Mouse (Mus musculus) limb, embryonic 10.5 days (tissue): ENCODE data around the gene Cfap36. TPM values are rescaled to one million over a fixed set of nuclear protein-coding genes. Genes with fewer than 3 reads are reported as not detected.
A peak's percentile ranks its signal among the peaks of the same experiment; 100 is the strongest.

Experiments
- DNase-seq: peaks from one replicate; pipeline ENCODE4 v3.0.0-alpha.2; 2017; ENCODE audit warnings: low spot score
- H3K27ac ChIP-seq: fragments of 300-500 bp; sonication (generic); 2 replicates; pipeline ENCODE4 v1.5.1; 2016; ENCODE audit warnings: mild to moderate bottlenecking
- H3K27me3 ChIP-seq: fragments of 300-500 bp; sonication (generic); 2 replicates; pipeline ENCODE4 v1.6.1; 2016; ENCODE audit warnings: low read depth, mild to moderate bottlenecking; ENCODE audit not compliant: poor library complexity, severe bottlenecking
- H3K36me3 ChIP-seq: fragments of 300-500 bp; sonication (generic); 2 replicates; pipeline ENCODE4 v1.6.1; 2016; ENCODE audit warnings: mild to moderate bottlenecking, moderate library complexity
- H3K4me1 ChIP-seq: fragments of 300-500 bp; sonication (generic); 2 replicates; pipeline ENCODE4 v1.6.1; 2016
- H3K4me3 ChIP-seq: fragments of 300-500 bp; sonication (generic); 2 replicates; pipeline ENCODE4 v1.5.1; 2016; ENCODE audit warnings: mild to moderate bottlenecking, moderate library complexity
- H3K9me3 ChIP-seq: fragments of 300-500 bp; sonication (generic); replicated peaks from 2 replicates; pipeline ENCODE4 v1.6.1; 2016; ENCODE audit warnings: mild to moderate bottlenecking
- WGBS: fragments of 180-500 bp; shearing (Covaris S2); methylation state at CpG from one replicate; pipeline ENCODE4 v1.1.7; 2016; 5-methylcytosine and 5-hydroxymethylcytosine counted together
- polyA plus RNA-seq: library from polyadenylated mRNA; unstranded; fragments of >200 nt; fragmentation: Nextera tagmentation; extraction: Ambion mirVana; gene quantifications from 2 replicates; pipeline ENCODE4 v1.2.1, GENCODE M21; 2016

Gene Cfap36
- polyA plus RNA-seq, result 48.0 and 51.4 TPM in 2 replicates

DNA sequence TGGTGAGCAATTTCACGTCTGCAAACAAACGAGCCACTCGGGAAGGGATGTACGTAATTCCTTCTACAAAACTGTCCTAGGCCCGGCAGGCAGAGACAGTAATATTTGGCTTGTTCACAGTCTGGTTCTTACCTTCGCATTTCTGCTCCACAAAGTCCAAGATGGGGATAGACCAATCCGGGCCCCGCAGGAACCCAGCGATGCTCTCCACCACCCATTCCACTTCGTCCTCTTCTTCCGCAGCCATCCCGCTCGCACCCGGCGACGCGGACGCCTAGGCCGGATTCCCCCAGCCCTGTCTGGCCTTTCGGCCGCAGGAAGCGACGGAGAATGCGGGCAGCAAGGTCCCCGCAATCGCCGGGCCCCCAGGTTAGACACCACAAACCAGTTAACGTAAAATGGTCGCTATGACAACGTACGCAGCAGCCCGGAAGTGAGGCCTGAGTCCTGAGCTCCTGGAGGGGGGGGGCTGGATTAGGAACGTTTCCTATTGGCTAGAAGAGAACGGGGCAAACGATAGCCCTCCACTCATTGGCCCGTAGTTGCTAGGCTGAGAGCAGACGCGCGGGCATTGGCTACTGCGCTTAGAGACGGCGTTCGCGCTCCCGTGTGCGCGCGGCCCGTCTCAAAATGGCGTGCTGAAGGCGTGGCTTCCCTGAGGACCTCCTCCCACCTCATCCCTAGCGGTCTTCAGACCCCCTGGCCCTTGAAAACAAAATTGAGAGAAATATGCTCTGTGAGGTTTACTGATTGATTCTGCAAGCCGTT, at the start of gene Cfap36:
Cfap36 (minus strand) TSS at position 527 of the 768 bp plus-strand sequence.
- Histone ChIP-seq H3K36me3 (peaks cover 15% of the 10 kb centered on the region), H3K4me3 (peak within 1 kb of the TSS; percentile 75), H3K27ac (peak within 1 kb of the TSS; percentile 82), H3K9me3 (no peaks in the 10 kb centered on the region), H3K27me3 (no peaks in the 10 kb centered on the region), H3K4me1 (peaks cover 17% of the 10 kb centered on the region)
- under 1% methylated on average over 53 of the region's 53 CpGs for WGBS
- DNase-seq, result peak; percentile 90

GRCm38 (mm10) chr11:29287305-29287704, 40.1 kb upstream of the Cfap36 start:
- H3K4me1 ChIP-seq, result no peaks in the 10 kb centered on the region
- no peaks in the 10 kb centered on the region for H3K9me3 ChIP-seq
- H3K27ac ChIP-seq, result no peak overlapping the region
- no peaks in the 10 kb centered on the region for H3K36me3 ChIP-seq
- no peak overlapping the region for H3K4me3 ChIP-seq
- no peak for DNase-seq
- no peaks in the 10 kb centered on the region for H3K27me3 ChIP-seq

DNA sequence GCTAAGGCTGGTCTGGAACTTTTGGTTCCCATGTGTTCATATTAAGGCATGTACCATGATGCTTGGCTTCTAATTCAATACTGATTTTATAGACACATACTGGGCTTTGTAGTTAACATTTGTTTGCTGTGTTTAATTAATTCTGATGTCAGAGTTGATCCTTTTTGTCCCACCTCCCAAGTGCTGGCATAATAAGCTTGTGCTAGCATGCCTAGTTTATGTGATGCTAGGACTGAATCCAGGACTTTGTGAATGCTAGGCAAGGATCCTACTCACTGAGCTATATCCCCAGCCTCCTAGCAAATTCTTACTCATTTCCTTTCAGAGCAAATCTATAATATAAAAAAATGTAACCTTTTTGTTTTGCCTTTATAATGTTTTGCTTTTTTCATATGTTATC, 38.8 kb upstream of the Cfap36 start:
- H3K36me3 ChIP-seq, result no peaks in the 10 kb centered on the region
- H3K9me3 ChIP-seq, result no peaks in the 10 kb centered on the region
- H3K4me1 ChIP-seq, result no peaks in the 10 kb centered on the region
- no peak overlapping the region for H3K4me3 ChIP-seq
- H3K27me3 ChIP-seq, result no peaks in the 10 kb centered on the region
- no peak for DNase-seq
- no peak overlapping the region for H3K27ac ChIP-seq

GRCm38 (mm10) chr11:29274758-29275157, 27.5 kb upstream of the Cfap36 start:
- Histone ChIP-seq H3K4me3 (no peak overlapping the region), H3K4me1 (no peaks in the 10 kb centered on the region), H3K27ac (no peak overlapping the region), H3K9me3 (no peaks in the 10 kb centered on the region), H3K27me3 (no peaks in the 10 kb centered on the region), H3K36me3 (no peaks in the 10 kb centered on the region)
- 84% methylated on average over 3 of the region's 3 CpGs for WGBS
- DNase-seq, result no peak

DNA sequence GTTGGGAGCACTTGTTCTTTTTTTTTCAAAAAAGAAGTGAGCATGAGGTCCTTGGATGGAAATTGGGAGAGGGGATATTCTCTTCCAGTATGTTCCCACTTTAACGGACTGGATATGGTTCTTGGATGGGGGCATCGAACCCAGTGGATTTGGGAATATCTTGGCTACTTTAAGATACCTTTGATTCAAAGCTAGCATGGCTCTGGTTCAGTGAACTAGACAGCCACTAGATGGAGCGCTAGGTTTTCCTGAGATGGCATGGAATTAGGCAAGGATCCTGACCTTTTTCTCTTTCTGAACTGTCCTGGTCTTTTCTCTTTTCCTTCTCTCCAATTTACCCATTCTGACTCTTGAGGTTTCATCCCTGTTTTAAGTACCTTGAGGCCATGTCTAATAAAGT, 20.6 kb upstream of the Cfap36 start:
- no peaks in the 10 kb centered on the region for H3K36me3 ChIP-seq
- no peaks in the 10 kb centered on the region for H3K4me1 ChIP-seq
- 41% methylated on average over 3 of the region's 3 CpGs for WGBS
- H3K9me3 ChIP-seq, result no peaks in the 10 kb centered on the region
- no peak overlapping the region for H3K4me3 ChIP-seq
- H3K27ac ChIP-seq, result no peak overlapping the region
- H3K27me3 ChIP-seq, result no peaks in the 10 kb centered on the region
- DNase-seq, result peak; percentile 35

DNA sequence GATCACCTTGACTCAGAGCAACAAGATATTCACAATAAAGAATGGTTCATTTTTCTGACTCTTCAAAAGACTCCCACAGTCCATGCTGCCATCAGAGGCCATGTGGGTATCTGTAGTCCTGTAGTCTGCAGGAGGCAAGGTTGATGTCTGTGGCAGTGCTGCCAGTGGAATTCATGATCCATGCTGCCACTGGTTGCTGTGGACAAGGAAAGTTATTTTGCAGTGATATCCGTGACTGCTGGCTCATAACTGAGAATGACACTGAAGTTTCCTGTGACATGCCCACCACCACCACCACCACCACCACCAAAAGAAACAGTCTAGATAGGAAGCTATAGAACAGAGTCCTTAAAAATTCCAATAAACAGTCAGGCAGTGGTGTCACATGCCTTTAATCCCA, 7.4 kb upstream of the Cfap36 start:
- no peaks in the 10 kb centered on the region for H3K9me3 ChIP-seq
- H3K27ac ChIP-seq, result no peak overlapping the region
- H3K4me3 ChIP-seq, result no peak overlapping the region
- H3K4me1 ChIP-seq, result no peaks in the 10 kb centered on the region
- H3K36me3 ChIP-seq, result no peaks in the 10 kb centered on the region
- no peak for DNase-seq
- WGBS, result 89% methylated on average over 1 of the region's 1 CpGs
- no peaks in the 10 kb centered on the region for H3K27me3 ChIP-seq

DNA sequence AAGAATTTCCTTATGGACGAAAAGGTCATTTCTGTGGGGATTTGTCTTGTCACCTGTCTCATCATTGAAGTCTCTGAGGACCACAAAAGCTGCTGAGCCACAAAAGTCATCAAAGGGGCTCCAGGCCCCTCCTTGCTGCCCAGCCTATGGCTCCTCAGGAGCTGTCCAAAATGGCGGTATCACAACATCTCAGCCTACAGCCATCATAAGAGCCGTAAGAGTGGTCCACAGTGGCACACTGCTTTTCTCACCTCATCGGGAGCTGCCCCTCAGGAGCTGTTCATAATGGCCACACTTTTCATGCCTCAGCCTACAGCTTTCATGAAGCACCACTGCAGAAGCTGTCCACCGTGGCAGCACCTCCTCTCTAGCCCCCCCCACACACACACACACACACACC, 1.2 kb upstream of the Cfap36 start:
- Histone ChIP-seq H3K4me3 (no peak overlapping the region), H3K36me3 (peaks cover 2% of the 10 kb centered on the region), H3K27ac (no peak overlapping the region), H3K4me1 (peaks cover 17% of the 10 kb centered on the region), H3K27me3 (no peaks in the 10 kb centered on the region), H3K9me3 (no peaks in the 10 kb centered on the region)
- 94% methylated on average over 5 of the region's 5 CpGs for WGBS
- no peak for DNase-seq

GRCm38 (mm10) chr11:29247725-29248124, 516 bp upstream of the Cfap36 start:
- Histone ChIP-seq H3K36me3 (peaks cover 8% of the 10 kb centered on the region), H3K27me3 (no peaks in the 10 kb centered on the region), H3K4me1 (peaks cover 17% of the 10 kb centered on the region), H3K4me3 (peak overlapping the region; percentile 75), H3K27ac (peak overlapping the region; percentile 67), H3K9me3 (no peaks in the 10 kb centered on the region)
- DNase-seq, result peak; percentile 33
- WGBS, result 96% methylated on average over 1 of the region's 1 CpGs

- H3K36me3 ChIP-seq, result peaks cover 21% of the 10 kb centered on the region
- H3K4me3 ChIP-seq, result peak overlapping the region; percentile 75
- no peaks in the 10 kb centered on the region for H3K27me3 ChIP-seq
- WGBS, result 80% methylated on average over 4 of the region's 4 CpGs
- H3K9me3 ChIP-seq, result no peaks in the 10 kb centered on the region
- H3K4me1 ChIP-seq, result peaks cover 17% of the 10 kb centered on the region
- H3K27ac ChIP-seq, result no peak overlapping the region
- DNase-seq, result no peak
Observed at GRCm38 (mm10) chr11:29245988-29246387, 1.2 kb downstream of the Cfap36 start.

- Histone ChIP-seq H3K27ac (no peak overlapping the region), H3K27me3 (no peaks in the 10 kb centered on the region), H3K9me3 (no peaks in the 10 kb centered on the region), H3K4me3 (no peak overlapping the region), H3K36me3 (peaks cover 21% of the 10 kb centered on the region), H3K4me1 (peaks cover 14% of the 10 kb centered on the region)
- no peak for DNase-seq
- WGBS, result 80% methylated on average over 4 of the region's 4 CpGs
Observed at GRCm38 (mm10) chr11:29241961-29242360, 5.2 kb downstream of the Cfap36 start.

GRCm38 (mm10) chr11:29239353-29239752, 7.9 kb downstream of the Cfap36 start:
- WGBS, result 92% methylated on average over 1 of the region's 1 CpGs
- H3K4me1 ChIP-seq, result no peaks in the 10 kb centered on the region
- no peak for DNase-seq
- H3K36me3 ChIP-seq, result peaks cover 24% of the 10 kb centered on the region
- H3K4me3 ChIP-seq, result no peak overlapping the region
- no peak overlapping the region for H3K27ac ChIP-seq
- no peaks in the 10 kb centered on the region for H3K9me3 ChIP-seq
- no peaks in the 10 kb centered on the region for H3K27me3 ChIP-seq

DNA sequence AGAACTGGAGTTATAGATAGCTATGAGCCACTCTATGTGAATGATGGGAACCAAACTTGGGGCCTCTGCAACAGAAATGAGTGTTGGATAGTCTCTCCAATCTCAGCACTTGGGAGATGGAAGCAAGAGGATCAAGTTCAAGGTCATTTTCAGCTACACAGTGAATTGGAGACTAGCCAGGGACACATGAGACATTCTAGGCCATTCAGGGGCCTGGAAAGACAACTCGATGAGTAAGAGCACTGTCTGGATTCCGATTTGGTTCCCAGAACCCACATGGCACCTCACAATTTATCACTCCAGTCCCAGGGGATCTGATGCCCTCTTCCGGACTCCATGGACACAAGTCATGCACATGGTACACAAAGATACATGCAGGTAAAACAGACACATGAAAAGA, 8.7 kb downstream of the Cfap36 start:
- Histone ChIP-seq H3K36me3 (peaks cover 24% of the 10 kb centered on the region), H3K27me3 (no peaks in the 10 kb centered on the region), H3K4me3 (no peak overlapping the region), H3K27ac (no peak overlapping the region), H3K9me3 (no peaks in the 10 kb centered on the region), H3K4me1 (no peaks in the 10 kb centered on the region)
- WGBS, result 87% methylated on average over 3 of the region's 3 CpGs
- no peak for DNase-seq

GRCm38 (mm10) chr11:29238047-29238446, 9.2 kb downstream of the Cfap36 start:
- DNase-seq, result no peak
- Histone ChIP-seq H3K27me3 (no peaks in the 10 kb centered on the region), H3K27ac (no peak overlapping the region), H3K4me3 (no peak overlapping the region), H3K36me3 (peaks cover 25% of the 10 kb centered on the region), H3K9me3 (no peaks in the 10 kb centered on the region), H3K4me1 (no peaks in the 10 kb centered on the region)

- Histone ChIP-seq H3K4me3 (no peak overlapping the region), H3K9me3 (no peaks in the 10 kb centered on the region), H3K27ac (no peak overlapping the region), H3K27me3 (no peaks in the 10 kb centered on the region), H3K36me3 (peaks cover 25% of the 10 kb centered on the region), H3K4me1 (no peaks in the 10 kb centered on the region)
- no peak for DNase-seq
Observed at GRCm38 (mm10) chr11:29237364-29237763, 9.8 kb downstream of the Cfap36 start.
